Mouse (Mus musculus) bone marrow macrophage, adult 2 months (primary cell): ENCODE measurements at regions not wholly inside any gene's neighbourhood (a gene's known extent, or its start where the extent isn't known, plus 50 kb on each side); places are given as distances from the start of the nearest gene placed in this dataset.

Experiments used
- CTCF ChIP-seq: IDR thresholded peaks from 2 replicates; pipeline ENCODE4 v1.5.1; 2012; ENCODE audit warnings: low read depth, mild to moderate bottlenecking, low read length, moderate library complexity
- POLR2A ChIP-seq: IDR thresholded peaks from 2 replicates; pipeline ENCODE4 v1.6.1; 2012; ENCODE audit warnings: mild to moderate bottlenecking, low read depth, low read length, borderline replicate concordance

DNA sequence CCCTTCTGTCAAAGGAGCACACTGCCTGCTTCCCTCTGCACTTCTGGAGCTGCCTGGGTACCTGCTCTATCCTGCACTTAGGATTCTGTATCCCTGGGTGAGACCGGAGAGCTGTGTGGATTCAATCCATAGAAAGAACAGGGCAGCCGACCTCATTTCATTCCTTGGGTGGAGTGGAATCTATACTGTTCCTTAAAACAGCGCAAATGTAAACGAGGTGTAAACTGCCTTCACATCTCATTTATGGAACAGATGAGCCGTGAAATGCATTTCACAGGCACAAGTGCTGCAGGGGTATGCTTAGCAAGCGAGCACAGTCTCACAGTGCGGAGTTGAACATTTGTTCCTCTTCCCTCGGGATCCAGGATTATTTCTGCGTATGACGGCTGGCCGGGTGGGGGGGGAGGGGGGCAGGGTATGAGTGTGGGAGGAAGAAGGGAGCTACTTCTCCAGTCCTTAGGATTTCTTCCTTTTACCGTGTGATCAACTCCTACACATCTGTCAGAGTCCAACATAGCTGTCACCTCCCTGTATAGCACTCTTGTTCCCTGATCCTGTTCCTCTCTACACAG is 459.3 kb downstream of the Pdcd6ip start:
- no peak for TF ChIP-seq CTCF
- no peak for TF ChIP-seq POLR2A
